8 mouse cellular contexts compared by ENCODE assay signal in the genomic region with DNA sequence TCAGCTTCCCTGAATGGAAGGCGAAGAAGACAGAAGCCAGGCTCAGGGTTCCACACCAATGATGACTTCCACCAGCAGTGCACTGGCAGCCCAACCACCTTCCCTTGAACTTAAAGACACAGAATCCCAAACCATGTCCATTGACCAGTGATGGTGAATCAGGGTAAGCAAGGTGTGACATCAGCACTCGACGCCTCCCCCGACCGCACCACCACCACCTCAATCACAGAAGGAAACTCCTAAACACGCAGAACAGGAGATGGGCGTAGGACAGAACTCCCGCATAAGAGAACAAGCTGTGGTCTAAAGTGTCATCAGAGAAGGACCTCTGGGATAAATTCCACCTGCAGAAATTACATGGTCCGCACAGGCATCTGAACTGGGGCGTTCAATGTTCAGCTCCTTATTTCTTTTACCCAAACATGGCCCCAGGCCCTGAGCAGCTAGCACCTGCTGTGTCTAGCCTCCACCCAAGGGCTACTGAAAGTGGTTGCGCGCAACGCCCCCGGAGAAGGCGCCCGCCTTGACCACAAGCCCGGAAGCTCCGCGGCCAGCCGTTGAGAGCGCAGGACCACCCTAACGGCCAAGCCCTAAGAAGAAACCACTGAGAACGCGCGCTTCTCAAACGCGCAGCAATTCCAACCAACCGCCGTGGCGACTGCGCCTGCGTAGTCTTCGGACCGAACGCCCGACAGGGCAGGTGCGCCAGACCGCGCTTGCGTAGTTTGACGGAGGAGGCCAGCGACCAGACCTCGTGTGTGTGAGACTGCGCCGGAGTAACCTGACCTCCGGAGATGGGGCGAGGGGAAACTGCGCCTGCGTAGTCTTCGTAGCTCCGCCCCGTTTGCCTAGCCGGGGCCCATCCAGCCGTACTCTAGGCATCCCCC. TPM values are rescaled to one million over a fixed set of nuclear protein-coding genes. Genes with fewer than 3 reads are reported as not detected.
DNase-seq lines count a peak whose midpoint lies in the region; ATAC-seq lines count a peak whose summit lies in the region.

No protein-coding gene starts in this region.

- peak; percentile 99 for DNase-seq in T-cell, adult 2 months (ENCODE audit: low spot score)
- DNase-seq in cerebellum, postnatal 36 days, result peak; percentile 99
- peak; percentile 99 for DNase-seq in frontal cortex, postnatal 36 days (ENCODE audit: low spot score in 2 of 2)
- DNase-seq in left cerebral cortex, adult 11 months (ENCODE audit: low spot score), result peak; percentile 99
- peak; percentile 99 for DNase-seq in lung, postnatal 4 days
- peak; percentile 99 for DNase-seq in retina, postnatal 7 days (ENCODE audit: low read depth, low spot score)
- peak; percentile 94 for DNase-seq in urinary bladder, adult 2 months (ENCODE audit: low spot score)

- ATAC-seq in hindbrain, embryonic 15.5 days (ENCODE audit: low FRiP score, low read depth), result peak; percentile 98

- H3K27ac ChIP-seq in hindbrain, embryonic 15.5 days (replicated peaks), result peak overlapping the region; percentile 91

- no peaks in the 10 kb centered on the region for H3K36me3 ChIP-seq in hindbrain, embryonic 15.5 days

- 7% methylated on average over 54 of the region's 54 CpGs for WGBS in hindbrain, embryonic 15.5 days

- H3K4me2 ChIP-seq in hindbrain, embryonic 15.5 days, result peak overlapping the region; percentile 90

- peak overlapping the region; percentile 57 for H3K9ac ChIP-seq in hindbrain, embryonic 15.5 days

- no peaks in the 10 kb centered on the region for H3K9me3 ChIP-seq in hindbrain, embryonic 15.5 days

- no peaks in the 10 kb centered on the region for H3K27me3 ChIP-seq in hindbrain, embryonic 15.5 days

- H3K4me3 ChIP-seq in hindbrain, embryonic 15.5 days, result peak overlapping the region; percentile 90

- H3K4me1 ChIP-seq in hindbrain, embryonic 15.5 days (replicated peaks), result peaks cover 27% of the 10 kb centered on the region

RNA-seq across cellular contexts. Expression of a gene that starts 0.5 kb away (rescaled TPM):
- polyA plus RNA-seq in hindbrain, embryonic 15.5 days (2015; fragmentation: Nextera tagmentation; extraction: Ambion mirVana), result 14.6 and 15.0 TPM in 2 replicates
- 3.2 and 4.1 TPM in 2 replicates for polyA plus RNA-seq in urinary bladder, adult 2 months (2012; rRNA removed)

RNA-seq across cellular contexts. Expression of a gene that starts 16.9 kb away (rescaled TPM):
- 15.0 and 18.7 TPM in 2 replicates for polyA plus RNA-seq in hindbrain, embryonic 15.5 days (2015; fragmentation: Nextera tagmentation; extraction: Ambion mirVana)
- 13.7 and 21.7 TPM in 2 replicates for polyA plus RNA-seq in urinary bladder, adult 2 months (2012; rRNA removed)

Comparison
In these comparisons a context has a peak if more than half of its experiments do, and no peak if none do; other contexts are left out.
1. Peak in every context shown above with its lines: DNase-seq, ATAC-seq, H3K4me3 ChIP-seq and H3K27ac ChIP-seq.